Mouse (Mus musculus) layer of hippocampus, adult 11-12 months (tissue): ENCODE results near the gene Scyl2.
"Not testable (repeated sequence)": the region's sequence is repeated elsewhere in the genome, so short reads cannot be mapped to it uniquely, and the experiment has no call there.

Experiments
- DNase-seq: peaks from one replicate; pipeline ENCODE4 v3.0.0; 2022; ENCODE audit warnings: low spot score

Scyl2 gene

GRCm38 (mm10) chr10:89686139-89686808 is at the start of gene Scyl2:
Gene Scyl2, minus strand, starts transcription at chr10:89686285.
- peak; percentile 93 for DNase-seq

GRCm38 (mm10) chr10:89732001-89732794 is 46.1 kb upstream of the Scyl2 start, which contains the start of gene Actr6:
Gene Actr6, minus strand, starts transcription at chr10:89732295.
- DNase-seq = peak; percentile 94

- DNase-seq = no peak
Measured at GRCm38 (mm10) chr10:89731341-89731740, 45.3 kb upstream of the Scyl2 start.

GRCm38 (mm10) chr10:89730386-89730785 is 44.3 kb upstream of the Scyl2 start:
- no peak for DNase-seq

GRCm38 (mm10) chr10:89722247-89723195 is 36.4 kb upstream of the Scyl2 start:
- DNase-seq = no peak

GRCm38 (mm10) chr10:89720796-89721195 is 34.7 kb upstream of the Scyl2 start:
- no peak for DNase-seq

GRCm38 (mm10) chr10:89720252-89720651 is 34.2 kb upstream of the Scyl2 start:
- no peak for DNase-seq

- DNase-seq = no peak
Measured at GRCm38 (mm10) chr10:89714910-89715309, 28.8 kb upstream of the Scyl2 start.

- DNase-seq = no peak
Measured at GRCm38 (mm10) chr10:89708720-89709119, 22.6 kb upstream of the Scyl2 start.

- no peak for DNase-seq
Measured at GRCm38 (mm10) chr10:89707397-89707796, 21.3 kb upstream of the Scyl2 start.

GRCm38 (mm10) chr10:89703042-89703441 is 17.0 kb upstream of the Scyl2 start:
- DNase-seq = no peak

- no peak for DNase-seq
Measured at GRCm38 (mm10) chr10:89697956-89698355, 11.9 kb upstream of the Scyl2 start.

- not testable (repeated sequence) for DNase-seq
Measured at GRCm38 (mm10) chr10:89696270-89696669, 10.2 kb upstream of the Scyl2 start.

GRCm38 (mm10) chr10:89695194-89695911 is 9.3 kb upstream of the Scyl2 start:
- DNase-seq = no peak

- DNase-seq = no peak
Measured at GRCm38 (mm10) chr10:89690021-89690420, 3.9 kb upstream of the Scyl2 start.

GRCm38 (mm10) chr10:89687455-89687854 is 1.4 kb upstream of the Scyl2 start:
- no peak for DNase-seq

GRCm38 (mm10) chr10:89685391-89686138 is 520 bp downstream of the Scyl2 start:
- peak; percentile 17 for DNase-seq

- DNase-seq = no peak
Measured at GRCm38 (mm10) chr10:89682961-89683360, 3.1 kb downstream of the Scyl2 start.

GRCm38 (mm10) chr10:89682157-89682556 is 3.9 kb downstream of the Scyl2 start:
- no peak for DNase-seq

GRCm38 (mm10) chr10:89681706-89682105 is 4.4 kb downstream of the Scyl2 start:
- no peak for DNase-seq

GRCm38 (mm10) chr10:89680517-89680916 is 5.6 kb downstream of the Scyl2 start:
- no peak for DNase-seq
